Mouse (Mus musculus) stomach, embryonic 16.5 days (tissue): Measurements from ENCODE around the gene Midn. TPM values are rescaled to one million over a fixed set of nuclear protein-coding genes. Genes with fewer than 3 reads are reported as not detected.
A peak's percentile ranks its signal among the peaks of the same experiment; 100 is the strongest.

Experiments used
- ATAC-seq: fragments of 200-750 bp; cut with Nextera tagmentation; 2 replicates; pipeline ENCODE4 v1.8.0; 2017; ENCODE audit warnings: moderate number of reproducible peaks, moderate TSS enrichment; ENCODE audit not compliant: insufficient read depth, low FRiP score
- H3K27ac ChIP-seq: fragments of 300-500 bp; sonication (generic); 2 replicates; pipeline ENCODE4 v1.5.1; 2014; ENCODE audit warnings: low read length
- H3K27me3 ChIP-seq: fragments of 300-500 bp; sonication (generic); 2 replicates; pipeline ENCODE4 v1.6.1; 2014; ENCODE audit warnings: low read length, control low read depth, mixed read lengths; ENCODE audit not compliant: control insufficient read depth, insufficient read depth
- H3K36me3 ChIP-seq: fragments of 300-500 bp; sonication (generic); 2 replicates; pipeline ENCODE4 v1.6.1; 2014; ENCODE audit warnings: low read length; ENCODE audit not compliant: control insufficient read depth, insufficient read depth
- H3K4me1 ChIP-seq: fragments of 300-500 bp; sonication (generic); 2 replicates; pipeline ENCODE4 v1.6.1; 2014; ENCODE audit warnings: low read length, control low read depth, mixed read lengths; ENCODE audit not compliant: control insufficient read depth, insufficient read depth
- H3K4me2 ChIP-seq: fragments of 300-500 bp; sonication (generic); 2 replicates; pipeline ENCODE4 v1.6.1; 2014; ENCODE audit warnings: low read depth, low read length, mixed read lengths
- H3K4me3 ChIP-seq: fragments of 300-500 bp; sonication (generic); replicated peaks from 2 replicates; pipeline ENCODE4 v1.5.1; 2014; ENCODE audit warnings: mild to moderate bottlenecking, low read length
- H3K9ac ChIP-seq: fragments of 300-500 bp; sonication (generic); 2 replicates; pipeline ENCODE4 v1.6.1; 2014; ENCODE audit warnings: low read length
- H3K9me3 ChIP-seq: fragments of 300-500 bp; sonication (generic); replicated peaks from 2 replicates; pipeline ENCODE4 v1.6.1; 2016; ENCODE audit warnings: low read length, control low read depth; ENCODE audit not compliant: control insufficient read depth
- WGBS: fragments of 180-500 bp; shearing (Covaris S2); extraction: QIAGEN DNeasy Blood & Tissue Kit; methylation state at CpG from one replicate; pipeline ENCODE4 v1.1.7; 2014; 5-methylcytosine and 5-hydroxymethylcytosine counted together
- polyA plus RNA-seq: library from polyadenylated mRNA; unstranded; fragments of >200 nt; fragmentation: Nextera tagmentation; extraction: Ambion mirVana; gene quantifications from 2 replicates; pipeline ENCODE4 v1.2.1, GENCODE M21; 2015

Gene Midn
- polyA plus RNA-seq, 1 experiment from 2014 or later, result 9.8 TPM

DNA sequence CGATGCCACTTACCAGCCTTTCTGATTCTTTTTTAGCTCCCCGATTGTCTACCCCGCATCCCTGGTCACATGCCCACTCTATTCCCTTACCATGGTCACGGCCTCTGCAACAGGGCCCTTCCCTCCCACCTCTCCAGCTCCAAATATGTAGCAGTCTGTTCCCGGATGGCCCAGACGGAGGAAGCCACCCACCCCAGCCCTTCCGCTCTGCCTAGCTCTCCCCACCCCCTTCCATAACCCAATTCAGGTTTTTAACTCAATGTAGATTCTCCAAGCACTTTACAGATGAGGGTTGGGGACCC, 8.6 kb downstream of the Midn start:
- no peak overlapping the region for H3K4me2 ChIP-seq
- peak overlapping the region; percentile 76 for H3K27ac ChIP-seq
- peaks cover 39% of the 10 kb centered on the region for H3K36me3 ChIP-seq
- peak overlapping the region; percentile 35; the same call in 1 of the 2 replicates for H3K9ac ChIP-seq
- no peak for ATAC-seq
- 53% methylated on average over 7 of the region's 7 CpGs for whole genome bisulfite sequencing
- H3K4me1 ChIP-seq, result peaks cover 86% of the 10 kb centered on the region
- no peak overlapping the region for H3K4me3 ChIP-seq
- H3K27me3 ChIP-seq, result no peaks in the 10 kb centered on the region
- H3K9me3 ChIP-seq, result no peaks in the 10 kb centered on the region

DNA sequence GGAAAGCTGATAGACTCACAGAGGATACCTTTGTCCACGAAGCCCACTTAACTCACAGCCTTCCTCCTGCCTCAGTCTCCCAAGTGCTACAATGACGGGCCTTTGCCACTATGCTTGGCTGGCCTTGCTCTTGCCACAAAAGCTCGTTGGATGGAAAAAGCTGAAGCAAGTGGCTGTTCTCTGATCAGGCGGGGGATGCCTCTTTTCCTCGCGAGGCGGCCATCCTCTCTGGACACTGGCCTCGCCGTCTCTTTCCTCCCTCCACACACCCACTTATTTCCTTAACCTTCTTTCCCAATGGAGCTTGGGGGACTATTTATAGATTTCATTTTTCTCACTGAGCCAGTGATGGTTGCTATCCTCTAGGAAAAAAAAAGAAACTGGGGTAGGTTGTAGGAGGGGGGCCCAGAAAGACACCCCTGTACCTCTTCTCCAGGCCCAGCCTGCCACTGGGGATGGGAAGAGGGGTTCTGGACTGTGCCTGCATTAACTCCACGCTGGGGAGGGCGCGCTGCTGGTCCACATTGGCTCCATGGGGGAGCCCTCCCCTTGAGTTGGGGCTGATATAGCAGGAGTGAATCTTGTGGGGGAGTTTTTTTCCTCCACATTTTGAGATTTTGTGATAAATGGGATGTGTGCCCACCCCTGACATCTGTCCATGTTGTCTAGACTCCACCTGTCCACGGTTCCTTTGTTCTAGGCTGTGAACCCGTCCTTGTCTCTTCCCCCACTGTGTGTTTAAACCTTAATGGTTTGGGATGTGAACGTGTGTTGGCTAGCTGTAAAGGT, 9.3 kb downstream of the Midn start:
- peak overlapping the region; percentile 35; the same call in 1 of the 2 replicates for H3K9ac ChIP-seq
- no peak overlapping the region for H3K4me3 ChIP-seq
- ATAC-seq, result no peak
- no peaks in the 10 kb centered on the region for H3K27me3 ChIP-seq
- no peaks in the 10 kb centered on the region for H3K9me3 ChIP-seq
- peaks cover 86% of the 10 kb centered on the region for H3K4me1 ChIP-seq
- no peak overlapping the region for H3K4me2 ChIP-seq
- 63% methylated on average over 15 of the region's 15 CpGs for WGBS
- H3K36me3 ChIP-seq, result peaks cover 38% of the 10 kb centered on the region
- H3K27ac ChIP-seq, result peak overlapping the region; percentile 76

DNA sequence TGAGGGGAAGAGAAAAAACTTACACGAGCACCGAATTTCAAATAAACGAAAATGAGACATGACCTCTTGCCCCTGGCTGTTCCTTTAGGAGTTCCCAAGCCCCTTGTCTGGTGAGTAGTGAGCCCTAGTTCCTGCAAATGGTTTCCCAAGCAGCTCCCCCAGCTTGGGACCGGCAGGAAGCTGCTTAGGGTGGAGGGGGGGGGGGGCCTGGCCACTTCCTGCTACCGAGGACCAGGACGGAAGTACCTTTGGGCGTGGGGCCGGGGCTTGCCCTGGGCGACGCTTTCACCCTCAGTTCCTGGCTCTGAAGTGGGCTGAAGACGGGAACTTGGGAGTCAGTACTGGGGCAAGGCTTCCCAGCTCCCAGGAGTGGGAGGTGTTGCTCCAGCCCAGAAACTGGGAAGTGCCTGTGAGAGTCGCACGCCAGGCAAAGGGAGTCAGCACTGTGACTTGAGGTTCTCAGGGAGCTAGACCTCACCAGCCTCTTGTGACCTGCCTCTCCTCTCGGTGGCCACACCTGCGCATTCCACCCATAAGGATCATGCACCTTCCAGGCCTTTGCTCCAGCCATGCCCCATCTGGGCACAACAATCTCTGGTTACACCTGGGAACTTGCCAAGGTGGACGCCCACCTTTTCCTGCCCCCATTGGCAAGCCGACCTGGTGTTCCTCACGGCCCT, 10.4 kb downstream of the Midn start:
- peak overlapping the region; percentile 3; the same call in 1 of the 2 replicates for H3K4me2 ChIP-seq
- no peaks in the 10 kb centered on the region for H3K27me3 ChIP-seq
- 7% methylated on average over 18 of the region's 18 CpGs for WGBS
- H3K4me1 ChIP-seq, result peaks cover 86% of the 10 kb centered on the region
- no peak overlapping the region for H3K4me3 ChIP-seq
- H3K9ac ChIP-seq, result peak overlapping the region; percentile 56
- no peak for ATAC-seq
- H3K9me3 ChIP-seq, result no peaks in the 10 kb centered on the region
- peak overlapping the region; percentile 91 for H3K27ac ChIP-seq
- H3K36me3 ChIP-seq, result peaks cover 32% of the 10 kb centered on the region

DNA sequence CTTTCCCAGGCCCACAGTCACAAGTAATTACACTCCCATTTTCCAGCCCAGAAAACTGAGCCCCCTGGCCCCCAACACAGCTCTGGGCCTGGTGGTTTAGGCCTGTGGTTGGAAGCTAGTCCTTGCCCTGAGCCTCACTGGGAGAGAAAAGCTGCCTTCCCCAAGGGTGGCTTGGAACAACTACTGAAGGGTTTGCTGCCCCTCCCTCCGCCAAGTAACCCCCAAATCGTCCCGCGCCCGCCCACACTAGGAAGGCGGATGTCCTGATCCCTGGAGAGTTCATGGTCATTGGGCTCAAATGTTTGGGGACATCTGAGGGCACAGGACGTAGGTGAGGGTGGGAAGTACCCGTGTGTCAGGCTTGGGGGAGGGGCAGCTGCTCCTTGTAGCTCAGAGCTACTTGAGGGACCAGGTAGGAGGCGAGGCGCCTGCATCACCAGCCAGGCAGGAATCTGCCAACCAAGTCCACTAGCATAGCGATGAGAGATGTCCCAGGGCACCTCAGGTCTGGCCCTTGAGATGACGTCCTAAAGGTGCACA, 11.0 kb downstream of the Midn start:
- peak overlapping the region; percentile 50 for H3K4me3 ChIP-seq
- H3K9ac ChIP-seq, result peak overlapping the region; percentile 56
- ATAC-seq, result peak; percentile 0; the same call in 1 of the 2 replicates
- no peaks in the 10 kb centered on the region for H3K27me3 ChIP-seq
- peaks cover 26% of the 10 kb centered on the region for H3K36me3 ChIP-seq
- H3K27ac ChIP-seq, result peak overlapping the region; percentile 91
- H3K9me3 ChIP-seq, result no peaks in the 10 kb centered on the region
- peak overlapping the region; percentile 88 for H3K4me2 ChIP-seq
- 10% methylated on average over 12 of the region's 12 CpGs for WGBS
- peaks cover 85% of the 10 kb centered on the region for H3K4me1 ChIP-seq

DNA sequence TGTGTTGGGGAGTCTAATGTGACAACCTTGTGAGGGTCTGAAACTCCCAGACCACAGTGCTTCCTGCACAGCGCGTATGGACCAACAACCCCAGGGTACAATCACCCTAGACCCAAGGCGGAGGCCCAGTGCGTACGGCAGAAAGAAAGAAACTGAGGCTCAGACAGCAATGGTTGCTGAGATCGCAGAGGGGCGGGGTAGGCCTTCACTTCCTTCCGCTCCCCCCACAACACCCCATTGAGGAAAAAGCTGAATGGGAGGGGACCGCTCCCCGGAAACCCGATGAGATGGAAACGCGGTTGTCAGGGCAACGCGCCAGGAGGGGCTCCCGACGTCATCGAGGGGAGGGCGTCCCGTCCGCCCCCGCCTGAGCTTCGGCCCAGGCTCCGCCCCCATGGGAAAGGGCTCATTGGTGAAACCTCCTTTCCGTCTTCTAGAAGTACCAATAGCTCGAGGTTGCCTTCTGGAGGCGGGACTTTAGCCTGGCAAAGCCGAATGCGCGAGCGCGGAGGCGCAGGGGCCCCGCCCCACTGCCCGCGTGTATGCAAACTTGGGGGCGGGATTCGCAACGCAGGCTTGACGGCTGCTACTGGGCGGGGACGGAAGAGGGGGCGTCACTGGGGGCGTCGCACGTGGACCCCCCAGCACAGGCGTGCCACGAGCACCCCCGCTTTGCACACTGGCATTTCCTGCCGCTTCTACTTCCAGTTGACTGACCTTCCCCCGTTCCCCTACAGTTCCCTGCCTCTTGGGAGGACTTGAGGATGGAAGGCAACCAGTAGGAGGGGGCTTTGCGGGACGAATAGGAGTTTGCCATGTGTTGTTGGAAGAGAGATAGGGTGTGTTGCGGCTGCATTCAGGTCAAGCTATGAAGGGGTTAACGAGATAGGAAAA, 11.7 kb downstream of the Midn start:
- H3K36me3 ChIP-seq, result peaks cover 19% of the 10 kb centered on the region
- H3K27ac ChIP-seq, result peak overlapping the region; percentile 99
- ATAC-seq, result peak; percentile 88
- peak overlapping the region; percentile 71 for H3K9ac ChIP-seq
- peak overlapping the region; percentile 50 for H3K4me3 ChIP-seq
- H3K27me3 ChIP-seq, result no peaks in the 10 kb centered on the region
- no peaks in the 10 kb centered on the region for H3K9me3 ChIP-seq
- H3K4me2 ChIP-seq, result peak overlapping the region; percentile 88
- H3K4me1 ChIP-seq, result peaks cover 86% of the 10 kb centered on the region
- WGBS, result under 1% methylated on average over 55 of the region's 55 CpGs

DNA sequence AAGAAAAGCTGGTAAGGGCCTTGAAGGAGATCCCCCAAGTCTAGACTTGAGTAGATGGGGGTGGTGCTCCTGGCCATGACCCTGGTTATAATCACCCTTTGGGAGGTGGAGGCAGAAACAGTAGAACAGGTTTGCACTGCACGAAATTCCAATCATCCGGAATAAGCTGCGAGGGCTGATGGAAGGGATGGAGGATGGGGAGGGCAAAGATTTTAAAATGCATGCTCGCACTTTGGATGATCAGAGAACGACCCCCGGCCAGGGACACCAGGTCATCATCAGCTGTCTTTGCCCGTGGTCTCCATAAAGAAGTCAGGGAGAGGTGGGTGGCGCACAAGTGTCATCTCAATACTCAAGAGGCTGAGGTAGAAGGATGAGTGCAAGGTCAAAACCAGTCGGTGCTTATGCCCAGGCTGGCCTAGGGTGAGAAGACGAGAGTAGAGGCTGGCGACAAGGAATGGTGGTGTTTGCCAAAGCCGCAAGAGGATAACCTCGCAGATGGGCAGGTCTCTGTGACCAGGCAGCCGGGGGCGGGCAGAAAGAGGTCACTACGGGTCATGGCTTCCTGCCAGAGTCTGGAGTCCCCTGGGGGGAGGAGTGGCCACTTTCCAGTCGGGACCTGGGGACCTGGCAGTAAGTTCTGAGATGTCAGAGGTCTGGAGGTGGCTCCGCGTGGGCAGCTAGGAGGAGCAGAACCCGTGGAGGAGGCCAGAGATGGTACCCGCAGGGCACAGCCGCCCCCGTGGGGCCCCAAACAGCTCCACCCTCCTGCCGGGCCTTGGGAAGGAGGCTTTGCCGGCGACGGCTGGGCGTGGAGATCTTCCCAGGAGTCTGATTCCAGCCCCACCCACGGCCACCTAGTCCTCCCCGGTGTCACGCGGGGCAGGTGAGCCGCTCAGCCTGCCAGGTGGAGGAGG, 12.6 kb downstream of the Midn start:
- Histone ChIP-seq H3K4me1 (peaks cover 86% of the 10 kb centered on the region), H3K27ac (peak overlapping the region; percentile 99), H3K9me3 (no peaks in the 10 kb centered on the region), H3K9ac (peak overlapping the region; percentile 71), H3K36me3 (peaks cover 12% of the 10 kb centered on the region), H3K27me3 (no peaks in the 10 kb centered on the region), H3K4me3 (peak overlapping the region; percentile 50), H3K4me2 (peak overlapping the region; percentile 88)
- WGBS, result 1% methylated on average over 33 of the region's 33 CpGs
- ATAC-seq, result peak; percentile 12; the same call in 1 of the 2 replicates

DNA sequence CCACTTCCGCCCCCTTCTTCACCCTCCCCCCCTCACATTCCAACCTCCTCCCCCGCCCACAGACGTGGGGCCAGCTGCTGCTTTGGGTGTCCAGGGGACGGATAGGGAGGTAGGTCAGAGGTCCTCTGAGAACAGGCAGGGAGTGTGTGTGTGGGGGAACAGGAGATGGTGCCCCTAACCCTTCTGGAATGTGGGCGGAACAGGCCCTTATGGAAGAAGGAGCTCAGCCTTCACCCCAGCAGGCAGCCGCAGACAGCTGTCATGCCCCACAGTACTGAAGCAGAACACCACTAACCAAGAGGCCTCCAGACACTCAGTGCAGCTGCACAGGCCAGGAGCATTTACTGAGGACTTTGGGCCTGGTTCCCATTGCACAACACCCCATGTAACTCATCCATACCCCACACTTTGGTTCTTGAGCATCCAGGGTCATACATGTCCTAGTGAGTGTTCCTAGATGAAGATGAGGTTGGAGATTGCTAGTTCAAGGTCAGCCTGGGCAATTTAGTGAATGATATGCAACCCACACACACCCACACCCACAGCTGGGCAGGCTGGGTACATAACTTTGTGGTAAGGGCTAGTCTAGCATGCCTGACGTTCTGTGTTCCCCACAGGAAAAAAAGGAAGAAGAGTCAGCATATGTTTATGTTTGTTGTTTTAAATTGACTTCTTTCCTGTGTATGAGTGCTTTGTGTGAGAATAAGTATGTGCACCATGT, 13.6 kb downstream of the Midn start:
- H3K4me1 ChIP-seq, result peaks cover 85% of the 10 kb centered on the region
- peak overlapping the region; percentile 99 for H3K27ac ChIP-seq
- peaks cover 4% of the 10 kb centered on the region; the same call in 1 of the 2 replicates for H3K36me3 ChIP-seq
- peak overlapping the region; percentile 50 for H3K4me3 ChIP-seq
- H3K27me3 ChIP-seq, result no peaks in the 10 kb centered on the region
- ATAC-seq, result peak; percentile 4; the same call in 1 of the 2 replicates
- H3K9ac ChIP-seq, result peak overlapping the region; percentile 71
- peak overlapping the region; percentile 88 for H3K4me2 ChIP-seq
- WGBS, result 13% methylated on average over 7 of the region's 7 CpGs
- no peaks in the 10 kb centered on the region for H3K9me3 ChIP-seq
